Mouse (Mus musculus) midbrain, postnatal 0 days (tissue): ENCODE data around the gene Tusc2. TPM values are rescaled to one million over a fixed set of nuclear protein-coding genes. Genes with fewer than 3 reads are reported as not detected.

ENCODE experiments used
- ATAC-seq: fragments of 200-750 bp; cut with Nextera tagmentation; 2 replicates; pipeline ENCODE4 v1.8.0; 2017; ENCODE audit warnings: moderate number of reproducible peaks, mild to moderate bottlenecking, moderate TSS enrichment, moderate library complexity; ENCODE audit not compliant: low FRiP score
- DNase-seq: peaks from one replicate; pipeline ENCODE4 v3.0.0-alpha.2; 2015; ENCODE audit warnings: low spot score
- H3K27ac ChIP-seq: fragments of 300-500 bp; sonication (generic); 2 replicates; pipeline ENCODE4 v1.5.1; 2014; ENCODE audit warnings: low read depth, mild to moderate bottlenecking, low read length, mixed read lengths
- H3K27me3 ChIP-seq: fragments of 300-500 bp; sonication (generic); 2 replicates; pipeline ENCODE4 v1.6.1; 2014; ENCODE audit warnings: low read length, control low read depth, mixed read lengths; ENCODE audit not compliant: insufficient read depth
- H3K36me3 ChIP-seq: fragments of 300-500 bp; sonication (generic); 2 replicates; pipeline ENCODE4 v1.6.1; 2014; ENCODE audit warnings: low read length, control low read depth, mixed read lengths; ENCODE audit not compliant: insufficient read depth
- H3K4me1 ChIP-seq: fragments of 300-500 bp; sonication (generic); 2 replicates; pipeline ENCODE4 v1.6.1; 2014; ENCODE audit warnings: mild to moderate bottlenecking, control low read depth, antibody characterized with exemption, low read length, mixed read lengths; ENCODE audit not compliant: insufficient read depth
- H3K4me2 ChIP-seq: fragments of 300-500 bp; sonication (generic); 2 replicates; pipeline ENCODE4 v1.6.1; 2014; ENCODE audit warnings: low read depth, mild to moderate bottlenecking, low read length, mixed read lengths; ENCODE audit not compliant: poor library complexity, severe bottlenecking
- H3K4me3 ChIP-seq: fragments of 300-500 bp; sonication (generic); 2 replicates; pipeline ENCODE4 v1.5.1; 2014; ENCODE audit warnings: low read depth, mild to moderate bottlenecking, low read length, moderate library complexity
- H3K9ac ChIP-seq: fragments of 300-500 bp; sonication (generic); replicated peaks from 2 replicates; pipeline ENCODE4 v1.6.1; 2014; ENCODE audit warnings: mild to moderate bottlenecking, low read length, moderate library complexity, mixed read lengths; ENCODE audit not compliant: poor library complexity, severe bottlenecking
- H3K9me3 ChIP-seq: fragments of 300-500 bp; sonication (generic); 2 replicates; pipeline ENCODE4 v1.6.1; 2016; ENCODE audit warnings: low read length, control low read depth
- CTCF ChIP-seq: IDR thresholded peaks from 2 replicates; pipeline ENCODE4 v1.5.1; 2016; ENCODE audit warnings: antibody characterized with exemption, mild to moderate bottlenecking
- WGBS: fragments of 180-500 bp; shearing (Covaris S2); extraction: QIAGEN DNeasy Blood & Tissue Kit; methylation state at CpG from one replicate; pipeline ENCODE4 v1.1.7; 2014; 5-methylcytosine and 5-hydroxymethylcytosine counted together
- polyA plus RNA-seq: library from polyadenylated mRNA; unstranded; fragments of >200 nt; fragmentation: Nextera tagmentation; extraction: Ambion mirVana; gene quantifications from 2 replicates; pipeline ENCODE4 v1.2.1, GENCODE M21; 2015
- total RNA-seq: library from RNA; depleted of rRNA; stranded (reverse); fragments of >200 nt; gene quantifications from 2 replicates; pipeline ENCODE4 v1.2.3, GENCODE M21; 2014

Gene Tusc2
- total and polyA plus RNA-seq, 2 experiments from 2014 or later: 132 to 142 TPM

- H3K36me3 ChIP-seq: no peaks in the 10 kb centered on the region
- H3K4me3 ChIP-seq: no peak overlapping the region
- DNase-seq: no peak
- H3K27ac ChIP-seq: no peak overlapping the region
- WGBS: 83% methylated on average over 6 of the region's 6 CpGs
- no peak overlapping the region for H3K9ac ChIP-seq
- H3K27me3 ChIP-seq: no peaks in the 10 kb centered on the region
- H3K4me2 ChIP-seq: no peak overlapping the region
- no peaks in the 10 kb centered on the region for H3K9me3 ChIP-seq
- no peak for TF ChIP-seq CTCF
- no peak for ATAC-seq
- H3K4me1 ChIP-seq: no peaks in the 10 kb centered on the region
These were observed 40.2 kb downstream of the Tusc2 start for GRCm38 (mm10) chr9:107603251-107603650.

- H3K9me3 ChIP-seq: no peaks in the 10 kb centered on the region
- ATAC-seq (no peak), DNase-seq (no peak)
- H3K4me3 ChIP-seq: no peak overlapping the region
- H3K4me2 ChIP-seq: no peak overlapping the region; the same call in 1 of the 2 replicates
- no peaks in the 10 kb centered on the region for H3K27me3 ChIP-seq
- H3K9ac ChIP-seq: no peak overlapping the region
- H3K4me1 ChIP-seq: no peaks in the 10 kb centered on the region
- H3K36me3 ChIP-seq: no peaks in the 10 kb centered on the region
- no peak for TF ChIP-seq CTCF
- WGBS: 45% methylated on average over 23 of the region's 23 CpGs
- no peak overlapping the region for H3K27ac ChIP-seq
These were observed 42.1 kb downstream of the Tusc2 start for GRCm38 (mm10) chr9:107605041-107605661.

- Histone ChIP-seq H3K36me3 (no peaks in the 10 kb centered on the region), H3K4me1 (peaks cover 4% of the 10 kb centered on the region; the same call in 1 of the 2 replicates), H3K9ac (no peak overlapping the region), H3K9me3 (no peaks in the 10 kb centered on the region), H3K4me2 (no peak overlapping the region), H3K4me3 (no peak overlapping the region), H3K27me3 (no peaks in the 10 kb centered on the region), H3K27ac (no peak overlapping the region)
- no peak for ATAC-seq
- DNase-seq: no peak
- TF ChIP-seq CTCF: no peak
- WGBS: 36% methylated on average over 9 of the region's 9 CpGs
These were observed 43.5 kb downstream of the Tusc2 start for GRCm38 (mm10) chr9:107606591-107606990.

- TF ChIP-seq CTCF: no peak
- Histone ChIP-seq H3K27ac (no peak overlapping the region), H3K27me3 (no peaks in the 10 kb centered on the region), H3K36me3 (no peaks in the 10 kb centered on the region), H3K9me3 (no peaks in the 10 kb centered on the region), H3K9ac (no peak overlapping the region), H3K4me3 (no peak overlapping the region), H3K4me2 (no peak overlapping the region), H3K4me1 (peaks cover 8% of the 10 kb centered on the region)
- ATAC-seq (no peak), DNase-seq (no peak)
- WGBS: 80% methylated on average over 2 of the region's 2 CpGs
These were observed 44.0 kb downstream of the Tusc2 start for GRCm38 (mm10) chr9:107607036-107607435.

- TF ChIP-seq CTCF: no peak
- H3K4me1 ChIP-seq: peaks cover 9% of the 10 kb centered on the region
- no peaks in the 10 kb centered on the region for H3K27me3 ChIP-seq
- H3K4me2 ChIP-seq: no peak overlapping the region
- DNase-seq (no peak), ATAC-seq (no peak)
- H3K4me3 ChIP-seq: no peak overlapping the region
- H3K36me3 ChIP-seq: no peaks in the 10 kb centered on the region
- H3K9ac ChIP-seq: no peak overlapping the region
- no peaks in the 10 kb centered on the region for H3K9me3 ChIP-seq
- H3K27ac ChIP-seq: no peak overlapping the region
- 62% methylated on average over 9 of the region's 9 CpGs for WGBS
These were observed 44.7 kb downstream of the Tusc2 start for GRCm38 (mm10) chr9:107607653-107608245.

- no peak for TF ChIP-seq CTCF
- no peak within 1 kb of the TSS for H3K27ac ChIP-seq
- H3K9ac ChIP-seq: no peak within 1 kb of the TSS
- DNase-seq: no peak
- no peaks in the 10 kb centered on the region for H3K27me3 ChIP-seq
- no peak within 1 kb of the TSS for H3K4me3 ChIP-seq
- H3K4me1 ChIP-seq: peaks cover 9% of the 10 kb centered on the region
- 47% methylated on average over 12 of the region's 12 CpGs for WGBS
- no peak for ATAC-seq
- no peak within 1 kb of the TSS for H3K4me2 ChIP-seq
- H3K36me3 ChIP-seq: no peaks in the 10 kb centered on the region
- no peaks in the 10 kb centered on the region for H3K9me3 ChIP-seq
These were observed 45.8 kb downstream of the Tusc2 start, which contains the start of gene Sema3b for GRCm38 (mm10) chr9:107608741-107609432. TSS of gene Sema3b (minus strand) at chr9:107609229.
